Mouse (Mus musculus): ENCODE data around the gene B3gntl1. TPM values are rescaled to one million over a fixed set of nuclear protein-coding genes. Genes with fewer than 3 reads are reported as not detected.
A peak's percentile ranks its signal among the peaks of the same experiment; 100 is the strongest.

The B3gntl1 gene
- polyA plus RNA-seq, 1 experiment from 2014 or later, result 6.6 TPM

GRCm38 (mm10) chr11:121688024-121688423 lies 15.1 kb upstream of the B3gntl1 start:
- H3K9ac ChIP-seq (ENCODE audit: low read depth, low read length), result no peak overlapping the region
- no peak overlapping the region for H3K4me2 ChIP-seq (ENCODE audit: low read length)
- H3K4me1 ChIP-seq (ENCODE audit: control insufficient read depth, insufficient read depth, low read length), result no peaks in the 10 kb centered on the region
- no peaks in the 10 kb centered on the region for H3K27me3 ChIP-seq (ENCODE audit: control insufficient read depth, insufficient read depth, low read depth, low read length)
- no peaks in the 10 kb centered on the region for H3K36me3 ChIP-seq (ENCODE audit: control insufficient read depth, insufficient read depth, low read length)
- no peak for ATAC-seq
- H3K9me3 ChIP-seq (replicated peaks; ENCODE audit: control insufficient read depth, low read length, poor library complexity, severe bottlenecking), result no peaks in the 10 kb centered on the region
- 87% methylated on average over 2 of the region's 2 CpGs for WGBS
- no peak overlapping the region for H3K4me3 ChIP-seq (ENCODE audit: low read depth, low read length)
- H3K27ac ChIP-seq (ENCODE audit: low read length), result no peak overlapping the region

- Histone ChIP-seq H3K27ac (ENCODE audit: low read length) (no peak overlapping the region), H3K4me3 (ENCODE audit: low read depth, low read length) (no peak overlapping the region), H3K36me3 (ENCODE audit: control insufficient read depth, insufficient read depth, low read length) (no peaks in the 10 kb centered on the region), H3K27me3 (ENCODE audit: control insufficient read depth, insufficient read depth, low read depth, low read length) (no peaks in the 10 kb centered on the region), H3K4me2 (ENCODE audit: low read length) (no peak overlapping the region), H3K9ac (ENCODE audit: low read depth, low read length) (no peak overlapping the region), H3K4me1 (ENCODE audit: control insufficient read depth, insufficient read depth, low read length) (no peaks in the 10 kb centered on the region), H3K9me3 (replicated peaks; ENCODE audit: control insufficient read depth, low read length, poor library complexity, severe bottlenecking) (no peaks in the 10 kb centered on the region)
- WGBS, result 79% methylated on average over 5 of the region's 5 CpGs
- no peak for ATAC-seq
Observed at GRCm38 (mm10) chr11:121686674-121687073, 13.7 kb upstream of the B3gntl1 start.

GRCm38 (mm10) chr11:121686091-121686490 lies 13.1 kb upstream of the B3gntl1 start:
- Histone ChIP-seq H3K27ac (ENCODE audit: low read length) (no peak overlapping the region), H3K4me3 (ENCODE audit: low read depth, low read length) (no peak overlapping the region), H3K9ac (ENCODE audit: low read depth, low read length) (no peak overlapping the region), H3K4me1 (ENCODE audit: control insufficient read depth, insufficient read depth, low read length) (no peaks in the 10 kb centered on the region), H3K36me3 (ENCODE audit: control insufficient read depth, insufficient read depth, low read length) (no peaks in the 10 kb centered on the region), H3K9me3 (replicated peaks; ENCODE audit: control insufficient read depth, low read length, poor library complexity, severe bottlenecking) (no peaks in the 10 kb centered on the region), H3K4me2 (ENCODE audit: low read length) (no peak overlapping the region), H3K27me3 (ENCODE audit: control insufficient read depth, insufficient read depth, low read depth, low read length) (no peaks in the 10 kb centered on the region)
- 81% methylated on average over 4 of the region's 4 CpGs for WGBS
- no peak for ATAC-seq

- H3K27me3 ChIP-seq (ENCODE audit: control insufficient read depth, insufficient read depth, low read depth, low read length), result no peaks in the 10 kb centered on the region
- 87% methylated on average over 6 of the region's 6 CpGs for WGBS
- no peak overlapping the region for H3K9ac ChIP-seq (ENCODE audit: low read depth, low read length)
- no peaks in the 10 kb centered on the region for H3K36me3 ChIP-seq (ENCODE audit: control insufficient read depth, insufficient read depth, low read length)
- H3K4me3 ChIP-seq (ENCODE audit: low read depth, low read length), result no peak overlapping the region
- no peaks in the 10 kb centered on the region for H3K4me1 ChIP-seq (ENCODE audit: control insufficient read depth, insufficient read depth, low read length)
- H3K4me2 ChIP-seq (ENCODE audit: low read length), result no peak overlapping the region
- no peak overlapping the region for H3K27ac ChIP-seq (ENCODE audit: low read length)
- no peak for ATAC-seq
- no peaks in the 10 kb centered on the region for H3K9me3 ChIP-seq (replicated peaks; ENCODE audit: control insufficient read depth, low read length, poor library complexity, severe bottlenecking)
Observed at GRCm38 (mm10) chr11:121685491-121686001, 12.6 kb upstream of the B3gntl1 start.

GRCm38 (mm10) chr11:121683243-121683642 lies 10.3 kb upstream of the B3gntl1 start:
- Histone ChIP-seq H3K4me3 (ENCODE audit: low read depth, low read length) (no peak overlapping the region), H3K9me3 (replicated peaks; ENCODE audit: control insufficient read depth, low read length, poor library complexity, severe bottlenecking) (no peaks in the 10 kb centered on the region), H3K36me3 (ENCODE audit: control insufficient read depth, insufficient read depth, low read length) (no peaks in the 10 kb centered on the region), H3K9ac (ENCODE audit: low read depth, low read length) (no peak overlapping the region), H3K27ac (ENCODE audit: low read length) (no peak overlapping the region), H3K4me2 (ENCODE audit: low read length) (no peak overlapping the region), H3K4me1 (ENCODE audit: control insufficient read depth, insufficient read depth, low read length) (no peaks in the 10 kb centered on the region), H3K27me3 (ENCODE audit: control insufficient read depth, insufficient read depth, low read depth, low read length) (no peaks in the 10 kb centered on the region)
- 54% methylated on average over 3 of the region's 3 CpGs for WGBS
- ATAC-seq, result 0 out of 2 replicates have a peak, but pooled peaks have one; percentile 32

- no peaks in the 10 kb centered on the region for H3K27me3 ChIP-seq (ENCODE audit: control insufficient read depth, insufficient read depth, low read depth, low read length)
- H3K36me3 ChIP-seq (ENCODE audit: control insufficient read depth, insufficient read depth, low read length), result no peaks in the 10 kb centered on the region
- H3K9ac ChIP-seq (ENCODE audit: low read depth, low read length), result no peak overlapping the region
- no peak for ATAC-seq
- H3K4me3 ChIP-seq (ENCODE audit: low read depth, low read length), result no peak overlapping the region
- no peak overlapping the region for H3K27ac ChIP-seq (ENCODE audit: low read length)
- H3K4me1 ChIP-seq (ENCODE audit: control insufficient read depth, insufficient read depth, low read length), result no peaks in the 10 kb centered on the region
- 80% methylated on average over 5 of the region's 5 CpGs for WGBS
- H3K9me3 ChIP-seq (replicated peaks; ENCODE audit: control insufficient read depth, low read length, poor library complexity, severe bottlenecking), result no peaks in the 10 kb centered on the region
- no peak overlapping the region for H3K4me2 ChIP-seq (ENCODE audit: low read length)
Observed at GRCm38 (mm10) chr11:121680750-121681149, 7.8 kb upstream of the B3gntl1 start.

- Histone ChIP-seq H3K36me3 (ENCODE audit: control insufficient read depth, insufficient read depth, low read length) (no peaks in the 10 kb centered on the region), H3K27me3 (ENCODE audit: control insufficient read depth, insufficient read depth, low read depth, low read length) (no peaks in the 10 kb centered on the region), H3K9me3 (replicated peaks; ENCODE audit: control insufficient read depth, low read length, poor library complexity, severe bottlenecking) (no peaks in the 10 kb centered on the region), H3K4me2 (ENCODE audit: low read length) (no peak overlapping the region), H3K4me1 (ENCODE audit: control insufficient read depth, insufficient read depth, low read length) (no peaks in the 10 kb centered on the region), H3K9ac (ENCODE audit: low read depth, low read length) (no peak overlapping the region), H3K27ac (ENCODE audit: low read length) (no peak overlapping the region), H3K4me3 (ENCODE audit: low read depth, low read length) (no peak overlapping the region)
- no peak for ATAC-seq
- 90% methylated on average over 2 of the region's 2 CpGs for WGBS
Observed at GRCm38 (mm10) chr11:121679581-121679980, 6.6 kb upstream of the B3gntl1 start.

GRCm38 (mm10) chr11:121676836-121677235 lies 3.9 kb upstream of the B3gntl1 start:
- Histone ChIP-seq H3K9ac (ENCODE audit: low read depth, low read length) (no peak overlapping the region), H3K27ac (ENCODE audit: low read length) (no peak overlapping the region), H3K9me3 (replicated peaks; ENCODE audit: control insufficient read depth, low read length, poor library complexity, severe bottlenecking) (no peaks in the 10 kb centered on the region), H3K4me3 (ENCODE audit: low read depth, low read length) (no peak overlapping the region), H3K27me3 (ENCODE audit: control insufficient read depth, insufficient read depth, low read depth, low read length) (no peaks in the 10 kb centered on the region), H3K4me1 (ENCODE audit: control insufficient read depth, insufficient read depth, low read length) (peaks cover 8% of the 10 kb centered on the region; the same call in 1 of the 2 replicates), H3K36me3 (ENCODE audit: control insufficient read depth, insufficient read depth, low read length) (no peaks in the 10 kb centered on the region), H3K4me2 (ENCODE audit: low read length) (no peak overlapping the region)
- 96% methylated on average over 2 of the region's 2 CpGs for WGBS
- no peak for ATAC-seq

- Histone ChIP-seq H3K27ac (ENCODE audit: low read length) (peak overlapping the region; percentile 90), H3K36me3 (ENCODE audit: control insufficient read depth, insufficient read depth, low read length) (no peaks in the 10 kb centered on the region), H3K9me3 (replicated peaks; ENCODE audit: control insufficient read depth, low read length, poor library complexity, severe bottlenecking) (no peaks in the 10 kb centered on the region), H3K4me2 (ENCODE audit: low read length) (peak overlapping the region; percentile 57), H3K27me3 (ENCODE audit: control insufficient read depth, insufficient read depth, low read depth, low read length) (no peaks in the 10 kb centered on the region), H3K9ac (ENCODE audit: low read depth, low read length) (peak overlapping the region; percentile 54), H3K4me3 (ENCODE audit: low read depth, low read length) (peak overlapping the region; percentile 56), H3K4me1 (ENCODE audit: control insufficient read depth, insufficient read depth, low read length) (peaks cover 8% of the 10 kb centered on the region; the same call in 1 of the 2 replicates)
- WGBS, result 66% methylated on average over 7 of the region's 7 CpGs
- peak; percentile 13 for ATAC-seq
Observed at GRCm38 (mm10) chr11:121673629-121674028, 676 bp upstream of the B3gntl1 start.
